Mouse (Mus musculus): Measurements from ENCODE around the gene Gpr162. TPM values are rescaled to one million over a fixed set of nuclear protein-coding genes. Genes with fewer than 3 reads are reported as not detected.
"Not testable (repeated sequence)": the region's sequence is repeated elsewhere in the genome, so short reads cannot be mapped to it uniquely, and the experiment has no call there.

Gpr162 gene
- polyA plus RNA-seq, 1 experiment from 2014 or later, result 2.8 TPM

- peaks cover 33% of the 10 kb centered on the region for H3K4me1 ChIP-seq
- H3K27ac ChIP-seq (replicated peaks), result 0 out of 2 replicates have a peak overlapping the region, but pooled peaks have one; percentile 0
- 68% methylated on average over 8 of the region's 8 CpGs for WGBS
- no peaks in the 10 kb centered on the region for H3K36me3 ChIP-seq
- no peaks in the 10 kb centered on the region for H3K27me3 ChIP-seq (ENCODE audit: low read depth, poor library complexity, severe bottlenecking)
- H3K9me3 ChIP-seq (replicated peaks), result no peaks in the 10 kb centered on the region
- DNase-seq (ENCODE audit: low spot score), result no peak
- H3K4me3 ChIP-seq, result no peak overlapping the region
Observed at GRCm38 (mm10) chr6:124900056-124900800, 36.4 kb upstream of the Gpr162 start.

- no peaks in the 10 kb centered on the region for H3K9me3 ChIP-seq (replicated peaks)
- no peak for DNase-seq (ENCODE audit: low spot score)
- no peak overlapping the region for H3K27ac ChIP-seq (replicated peaks)
- no peak overlapping the region for H3K4me3 ChIP-seq
- no peaks in the 10 kb centered on the region for H3K36me3 ChIP-seq
- WGBS, result 69% methylated on average over 3 of the region's 3 CpGs
- no peaks in the 10 kb centered on the region for H3K27me3 ChIP-seq (ENCODE audit: low read depth, poor library complexity, severe bottlenecking)
- H3K4me1 ChIP-seq, result peaks cover 15% of the 10 kb centered on the region
Observed at GRCm38 (mm10) chr6:124898359-124898758, 34.6 kb upstream of the Gpr162 start.

- H3K4me1 ChIP-seq, result not testable (repeated sequence)
- 87% methylated on average over 2 of the region's 2 CpGs for WGBS
Observed at GRCm38 (mm10) chr6:124894113-124894512, 30.3 kb upstream of the Gpr162 start.

GRCm38 (mm10) chr6:124890997-124891396, 27.2 kb upstream of the Gpr162 start:
- H3K36me3 ChIP-seq, result no peaks in the 10 kb centered on the region
- no peaks in the 10 kb centered on the region for H3K9me3 ChIP-seq (replicated peaks)
- H3K4me3 ChIP-seq, result no peak overlapping the region
- H3K4me1 ChIP-seq, result no peaks in the 10 kb centered on the region
- DNase-seq (ENCODE audit: low spot score), result no peak
- H3K27me3 ChIP-seq (ENCODE audit: low read depth, poor library complexity, severe bottlenecking), result no peaks in the 10 kb centered on the region
- WGBS, result 73% methylated on average over 6 of the region's 6 CpGs
- no peak overlapping the region for H3K27ac ChIP-seq (replicated peaks)

More at GRCm38 (mm10) chr6:124894113-124894512, 30.3 kb upstream of the Gpr162 start:
- H3K27me3 ChIP-seq (ENCODE audit: low read depth, poor library complexity, severe bottlenecking); H3K36me3 ChIP-seq; H3K27ac ChIP-seq (replicated peaks); DNase-seq (ENCODE audit: low spot score); H3K4me3 ChIP-seq; H3K9me3 ChIP-seq (replicated peaks): not testable (repeated sequence)

GRCm38 (mm10) chr6:124888555-124889125, 24.9 kb upstream of the Gpr162 start:
- DNase-seq (ENCODE audit: low spot score), result no peak
- Histone ChIP-seq H3K4me1 (0 out of 2 replicates have a peak, but pooled peaks cover 4% of the 10 kb centered on the region), H3K4me3 (no peak overlapping the region), H3K27me3 (ENCODE audit: low read depth, poor library complexity, severe bottlenecking) (no peaks in the 10 kb centered on the region), H3K36me3 (no peaks in the 10 kb centered on the region), H3K9me3 (replicated peaks) (no peaks in the 10 kb centered on the region), H3K27ac (replicated peaks) (no peak overlapping the region)
- 94% methylated on average over 6 of the region's 6 CpGs for WGBS

- no peak within 1 kb of the TSS for H3K27ac ChIP-seq (replicated peaks)
- H3K27me3 ChIP-seq (ENCODE audit: low read depth, poor library complexity, severe bottlenecking), result no peaks in the 10 kb centered on the region
- no peak for DNase-seq (ENCODE audit: low spot score)
- WGBS, result 89% methylated on average over 9 of the region's 9 CpGs
- no peaks in the 10 kb centered on the region for H3K9me3 ChIP-seq (replicated peaks)
- H3K4me3 ChIP-seq, result no peak within 1 kb of the TSS
- 0 out of 2 replicates have a peak, but pooled peaks cover 4% of the 10 kb centered on the region for H3K4me1 ChIP-seq
- H3K36me3 ChIP-seq, result no peaks in the 10 kb centered on the region
Observed at GRCm38 (mm10) chr6:124887986-124888385, 24.2 kb upstream of the Gpr162 start, which contains the start of gene Cd4. TSS of gene Cd4 (minus strand) at chr6:124888221.

- Histone ChIP-seq H3K36me3 (no peaks in the 10 kb centered on the region), H3K9me3 (replicated peaks) (no peaks in the 10 kb centered on the region), H3K4me3 (no peak overlapping the region), H3K4me1 (0 out of 2 replicates have a peak, but pooled peaks cover 4% of the 10 kb centered on the region), H3K27ac (replicated peaks) (no peak overlapping the region), H3K27me3 (ENCODE audit: low read depth, poor library complexity, severe bottlenecking) (no peaks in the 10 kb centered on the region)
- 90% methylated on average over 8 of the region's 8 CpGs for WGBS
- no peak for DNase-seq (ENCODE audit: low spot score)
Observed at GRCm38 (mm10) chr6:124885956-124886381, 22.2 kb upstream of the Gpr162 start.

GRCm38 (mm10) chr6:124884714-124885500, 21.1 kb upstream of the Gpr162 start:
- Histone ChIP-seq H3K4me3 (no peak overlapping the region), H3K36me3 (no peaks in the 10 kb centered on the region), H3K27me3 (ENCODE audit: low read depth, poor library complexity, severe bottlenecking) (no peaks in the 10 kb centered on the region), H3K4me1 (0 out of 2 replicates have a peak, but pooled peaks cover 4% of the 10 kb centered on the region), H3K9me3 (replicated peaks) (no peaks in the 10 kb centered on the region), H3K27ac (replicated peaks) (0 out of 2 replicates have a peak overlapping the region, but pooled peaks have one; percentile 33)
- DNase-seq (ENCODE audit: low spot score), result no peak
- 78% methylated on average over 10 of the region's 10 CpGs for WGBS

- Histone ChIP-seq H3K9me3 (replicated peaks) (no peaks in the 10 kb centered on the region), H3K4me1 (0 out of 2 replicates have a peak, but pooled peaks cover 4% of the 10 kb centered on the region)
- WGBS, result 76% methylated on average over 10 of the region's 10 CpGs
Observed at GRCm38 (mm10) chr6:124883351-124883750, 19.6 kb upstream of the Gpr162 start.

GRCm38 (mm10) chr6:124881821-124882220, 18.0 kb upstream of the Gpr162 start:
- no peaks in the 10 kb centered on the region for H3K27me3 ChIP-seq (ENCODE audit: low read depth, poor library complexity, severe bottlenecking)

More at GRCm38 (mm10) chr6:124883351-124883750, 19.6 kb upstream of the Gpr162 start:
- no peaks in the 10 kb centered on the region for H3K27me3 ChIP-seq (ENCODE audit: low read depth, poor library complexity, severe bottlenecking)
- no peaks in the 10 kb centered on the region for H3K36me3 ChIP-seq
- no peak overlapping the region for H3K4me3 ChIP-seq
- DNase-seq (ENCODE audit: low spot score), result no peak
- no peak overlapping the region for H3K27ac ChIP-seq (replicated peaks)

GRCm38 (mm10) chr6:124879390-124879789, 15.6 kb upstream of the Gpr162 start:
- no peak overlapping the region for H3K4me3 ChIP-seq
- no peak for DNase-seq (ENCODE audit: low spot score)
- H3K27me3 ChIP-seq (ENCODE audit: low read depth, poor library complexity, severe bottlenecking), result no peaks in the 10 kb centered on the region
- no peaks in the 10 kb centered on the region for H3K36me3 ChIP-seq
- H3K9me3 ChIP-seq (replicated peaks), result no peaks in the 10 kb centered on the region
- H3K27ac ChIP-seq (replicated peaks), result no peak overlapping the region
- WGBS, result 65% methylated on average over 6 of the region's 6 CpGs
- no peaks in the 10 kb centered on the region for H3K4me1 ChIP-seq

More at GRCm38 (mm10) chr6:124881821-124882220, 18.0 kb upstream of the Gpr162 start:
- Histone ChIP-seq H3K9me3 (replicated peaks) (no peaks in the 10 kb centered on the region), H3K36me3 (no peaks in the 10 kb centered on the region), H3K27ac (replicated peaks) (no peak overlapping the region), H3K4me3 (no peak overlapping the region), H3K4me1 (0 out of 2 replicates have a peak, but pooled peaks cover 4% of the 10 kb centered on the region)
- 95% methylated on average over 9 of the region's 9 CpGs for WGBS
- no peak for DNase-seq (ENCODE audit: low spot score)

GRCm38 (mm10) chr6:124874348-124874747, 10.6 kb upstream of the Gpr162 start:
- H3K27me3 ChIP-seq (ENCODE audit: low read depth, poor library complexity, severe bottlenecking), result no peaks in the 10 kb centered on the region
- H3K9me3 ChIP-seq (replicated peaks), result no peaks in the 10 kb centered on the region
- DNase-seq (ENCODE audit: low spot score), result no peak
- H3K4me3 ChIP-seq, result no peak overlapping the region
- no peak overlapping the region for H3K27ac ChIP-seq (replicated peaks)
- no peaks in the 10 kb centered on the region for H3K36me3 ChIP-seq
- WGBS, result 48% methylated on average over 3 of the region's 3 CpGs
- H3K4me1 ChIP-seq, result peaks cover 1% of the 10 kb centered on the region; the same call in 1 of the 2 replicates
